Mouse (Mus musculus) lung, postnatal 0 days (tissue): ENCODE results near the gene Polr3gl.

Experiments
- CTCF ChIP-seq: IDR thresholded peaks from 2 replicates; pipeline ENCODE4 v1.5.1; 2016; ENCODE audit warnings: antibody characterized with exemption, mild to moderate bottlenecking
- EP300 ChIP-seq: IDR thresholded peaks from 2 replicates; pipeline ENCODE4 v1.6.1; 2016; ENCODE audit warnings: antibody characterized with exemption, mild to moderate bottlenecking, control low read depth

DNA sequence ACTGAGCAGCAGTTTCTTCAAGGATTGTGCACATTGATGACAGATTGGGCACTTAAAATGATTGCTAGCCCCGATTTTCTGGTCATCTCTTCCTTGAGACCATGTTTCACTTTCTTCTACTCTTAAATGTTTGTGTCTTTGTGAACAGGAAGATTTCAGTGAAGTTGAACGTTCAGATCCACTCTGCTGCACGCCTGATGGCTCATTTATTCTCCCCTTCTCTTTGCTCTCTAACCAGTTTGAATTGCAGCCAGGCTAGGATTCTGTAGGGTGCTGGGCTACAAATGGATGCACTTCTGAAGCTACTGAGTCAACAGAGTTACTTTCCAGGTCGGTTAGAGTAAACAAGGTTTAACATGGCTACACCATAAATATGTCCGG lies 8.7 kb upstream of the Polr3gl start:
- TF ChIP-seq CTCF (no peak), EP300 (no peak)
